Mouse (Mus musculus): ENCODE data around the gene St5.

Gene St5

GRCm38 (mm10) chr7:109528356-109528755, 175.0 kb downstream of the St5 start:
- DNase-seq (ENCODE audit: low read depth, low spot score): peak; percentile 42

GRCm38 (mm10) chr7:109527536-109527935, 175.9 kb downstream of the St5 start:
- no peak for DNase-seq (ENCODE audit: low read depth, low spot score)

- no peak for DNase-seq (ENCODE audit: low read depth, low spot score)
Measured at GRCm38 (mm10) chr7:109525740-109526663, 177.4 kb downstream of the St5 start.

GRCm38 (mm10) chr7:109524763-109525162, 178.6 kb downstream of the St5 start:
- DNase-seq (ENCODE audit: low read depth, low spot score): no peak

- no peak for DNase-seq (ENCODE audit: low read depth, low spot score)
Measured at GRCm38 (mm10) chr7:109524442-109524744, 179.0 kb downstream of the St5 start.

- peak; percentile 48 for DNase-seq (ENCODE audit: low read depth, low spot score)
Measured at GRCm38 (mm10) chr7:109523741-109524441, 179.5 kb downstream of the St5 start.

GRCm38 (mm10) chr7:109523304-109523703, 180.1 kb downstream of the St5 start:
- no peak for DNase-seq (ENCODE audit: low read depth, low spot score)

- DNase-seq (ENCODE audit: low read depth, low spot score): no peak
Measured at GRCm38 (mm10) chr7:109522084-109522483, 181.3 kb downstream of the St5 start.

GRCm38 (mm10) chr7:109519936-109520335, 183.5 kb downstream of the St5 start:
- peak; percentile 38 for DNase-seq (ENCODE audit: low read depth, low spot score)

- peak; percentile 95 for DNase-seq (ENCODE audit: low read depth, low spot score)
Measured at GRCm38 (mm10) chr7:109518838-109519696, 184.3 kb downstream of the St5 start, which contains the start of gene Rpl27a. Gene Rpl27a (plus strand): TSS chr7:109519147.

GRCm38 (mm10) chr7:109518036-109518681, 185.2 kb downstream of the St5 start:
- DNase-seq (ENCODE audit: low read depth, low spot score): peak; percentile 82

GRCm38 (mm10) chr7:109516500-109516899, 186.9 kb downstream of the St5 start:
- no peak for DNase-seq (ENCODE audit: low read depth, low spot score)

- no peak for DNase-seq (ENCODE audit: low read depth, low spot score)
Measured at GRCm38 (mm10) chr7:109511838-109512237, 191.6 kb downstream of the St5 start.

- DNase-seq (ENCODE audit: low read depth, low spot score): no peak
Measured at GRCm38 (mm10) chr7:109510799-109511198, 192.6 kb downstream of the St5 start.

GRCm38 (mm10) chr7:109508034-109508433, 195.4 kb downstream of the St5 start, which contains the start of gene Trim66:
Gene Trim66 (minus strand): TSS chr7:109508134.
- DNase-seq (ENCODE audit: low read depth, low spot score): no peak

GRCm38 (mm10) chr7:109507572-109507971, 195.8 kb downstream of the St5 start:
- no peak for DNase-seq (ENCODE audit: low read depth, low spot score)

- DNase-seq (ENCODE audit: low read depth, low spot score): peak; percentile 90
Measured at GRCm38 (mm10) chr7:109507119-109507518, 196.3 kb downstream of the St5 start.

- DNase-seq (ENCODE audit: low read depth, low spot score): no peak
Measured at GRCm38 (mm10) chr7:109497507-109497906, 205.9 kb downstream of the St5 start.

- no peak for DNase-seq (ENCODE audit: low read depth, low spot score)
Measured at GRCm38 (mm10) chr7:109493319-109494316, 209.8 kb downstream of the St5 start.

Measured in ES-CJ7 (cell line).